Comparison of ENCODE assay signal across 7 mouse cellular contexts in the genomic region with DNA sequence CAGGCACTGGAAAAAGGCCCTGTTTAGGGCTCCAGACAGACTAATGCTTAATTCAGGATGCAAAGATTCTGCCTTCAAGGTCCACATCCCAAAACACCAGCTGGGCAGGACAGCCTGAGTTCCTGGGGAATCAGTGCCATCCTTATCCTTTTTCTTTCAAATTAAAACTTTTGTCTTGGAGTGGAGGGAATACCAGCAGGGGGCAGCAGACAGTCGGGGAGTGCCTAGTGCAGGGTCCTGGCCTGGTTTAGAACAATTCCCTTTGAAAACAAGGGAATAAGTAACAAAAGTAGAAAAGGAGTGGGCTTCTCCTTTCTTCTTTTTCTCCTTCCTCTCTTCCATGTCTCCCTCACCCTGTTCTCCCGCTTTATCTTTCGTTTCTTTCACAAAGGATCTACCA. TPM values are rescaled to one million over a fixed set of nuclear protein-coding genes. Genes with fewer than 3 reads are reported as not detected.
A peak's percentile ranks its signal among the peaks of the same experiment; 100 is the strongest.
DNase-seq lines count a peak whose midpoint lies in the region; ATAC-seq and TF ChIP-seq lines count a peak whose summit lies in the region.

No protein-coding gene starts in this region.

- H3K4me2 ChIP-seq in hindbrain, postnatal 0 days (ENCODE audit: low read depth, low read length): no peak overlapping the region
- no peak overlapping the region for H3K4me2 ChIP-seq in lung, embryonic 16.5 days (ENCODE audit: low read depth, low read length)

- no peak overlapping the region for H3K9ac ChIP-seq in hindbrain, postnatal 0 days (replicated peaks; ENCODE audit: low read length)
- H3K9ac ChIP-seq in lung, embryonic 16.5 days (ENCODE audit: low read length): no peak overlapping the region

- peak; percentile 79 for TF ChIP-seq CTCF in cortical plate, adult 2 months (IDR thresholded peaks at IDR 0.05; ENCODE audit: extremely low read depth, insufficient read depth, low read length)
- peak; percentile 85 for TF ChIP-seq CTCF in hindbrain, postnatal 0 days (IDR thresholded peaks at IDR 0.05; ENCODE audit: low read depth)
- TF ChIP-seq CTCF in spleen, adult 2 months (IDR thresholded peaks at IDR 0.05; ENCODE audit: extremely low read depth, insufficient read depth, insufficient read length, insufficient replicate concordance): peak; percentile 65; the same call in 1 of the 2 replicates

- no peak for ATAC-seq in hindbrain, postnatal 0 days
- peak; percentile 47; the same call in 1 of the 2 replicates for ATAC-seq in lung, embryonic 16.5 days (ENCODE audit: low read depth)

- TF ChIP-seq POLR2A in cortical plate, adult 2 months (IDR thresholded peaks at IDR 0.05; ENCODE audit: extremely low read depth, insufficient read depth, low read length): no peak
- TF ChIP-seq POLR2A in spleen, adult 2 months (IDR thresholded peaks at IDR 0.05; ENCODE audit: low read depth, low read length): no peak

- no peaks in the 10 kb centered on the region for H3K27me3 ChIP-seq in hindbrain, postnatal 0 days (ENCODE audit: insufficient read depth, low read length)
- no peaks in the 10 kb centered on the region for H3K27me3 ChIP-seq in lung, embryonic 16.5 days (ENCODE audit: control insufficient read depth, insufficient read depth, low read depth, low read length)
- no peaks in the 10 kb centered on the region for H3K27me3 ChIP-seq in spleen, adult 2 months (ENCODE audit: control insufficient read depth, insufficient read depth, low read length)

- DNase-seq in ovary, postnatal 10 days (ENCODE audit: low spot score): peak; percentile 72
- DNase-seq in ovary, adult 18-20 months (ENCODE audit: low spot score): no peak
- DNase-seq in adrenal gland, adult 2 months: peak; percentile 75
- peak; percentile 83 for DNase-seq in hindbrain, postnatal 0 days (ENCODE audit: low spot score)
- peak in 1 of 2 experiments; percentile 62 for DNase-seq in spleen, adult 2 months (ENCODE audit: low read depth in 1 of 2, low spot score in 2 of 2)

- no peak overlapping the region for H3K27ac ChIP-seq in cortical plate, adult 2 months (ENCODE audit: insufficient read depth, low read length)
- H3K27ac ChIP-seq in hindbrain, postnatal 0 days: no peak overlapping the region
- H3K27ac ChIP-seq in lung, embryonic 16.5 days (ENCODE audit: low read length): no peak overlapping the region
- no peak overlapping the region for H3K27ac ChIP-seq in spleen, adult 2 months (ENCODE audit: insufficient read depth, low read length)

- H3K4me3 ChIP-seq in cortical plate, adult 2 months (ENCODE audit: insufficient read depth, low read length): no peak overlapping the region
- no peak overlapping the region for H3K4me3 ChIP-seq in hindbrain, postnatal 0 days (ENCODE audit: low read length)
- H3K4me3 ChIP-seq in lung, embryonic 16.5 days (ENCODE audit: low read length): no peak overlapping the region
- H3K4me3 ChIP-seq in spleen, adult 2 months (ENCODE audit: extremely low read depth, insufficient read depth, insufficient read length): no peak overlapping the region

- H3K36me3 ChIP-seq in hindbrain, postnatal 0 days (ENCODE audit: insufficient read depth, low read length): no peaks in the 10 kb centered on the region
- no peaks in the 10 kb centered on the region for H3K36me3 ChIP-seq in lung, embryonic 16.5 days (ENCODE audit: control insufficient read depth, insufficient read depth, low read length)
- no peaks in the 10 kb centered on the region for H3K36me3 ChIP-seq in spleen, adult 2 months (ENCODE audit: control insufficient read depth, insufficient read depth, low read length)

- WGBS in hindbrain, postnatal 0 days: 11% methylated on average over 3 of the region's 3 CpGs
- 12% methylated on average over 3 of the region's 3 CpGs for WGBS in lung, embryonic 16.5 days
- 48% methylated on average over 3 of the region's 3 CpGs for WGBS in spleen, adult 2 months

- H3K9me3 ChIP-seq in hindbrain, postnatal 0 days (ENCODE audit: low read length): no peaks in the 10 kb centered on the region
- H3K9me3 ChIP-seq in lung, embryonic 16.5 days (ENCODE audit: control insufficient read depth, low read length): no peaks in the 10 kb centered on the region

- H3K4me1 ChIP-seq in cortical plate, adult 2 months (ENCODE audit: control insufficient read depth, insufficient read depth, low read length): 0 out of 2 replicates have a peak, but pooled peaks cover 1% of the 10 kb centered on the region
- 0 out of 2 replicates have a peak, but pooled peaks cover 8% of the 10 kb centered on the region for H3K4me1 ChIP-seq in hindbrain, postnatal 0 days (ENCODE audit: insufficient read depth, low read length)
- H3K4me1 ChIP-seq in lung, embryonic 16.5 days (replicated peaks; ENCODE audit: control insufficient read depth, insufficient read depth, low read length): no peaks in the 10 kb centered on the region
- no peaks in the 10 kb centered on the region for H3K4me1 ChIP-seq in spleen, adult 2 months (ENCODE audit: control insufficient read depth, insufficient read depth, insufficient read length)

RNA-seq across cellular contexts. Expression of gene Snta1, which starts 9.2 kb away (rescaled TPM):
- 10 to 100 TPM; 19.9 to 29.6 TPM for total RNA-seq in adrenal gland, adult 2 months (2021)
- 53.6 and 57.1 TPM in 2 replicates for polyA plus RNA-seq in adrenal gland, adult 2 months (2012; rRNA removed)
- polyA plus RNA-seq in cortical plate, adult 2 months (2012; rRNA removed): 36.2 and 37.7 TPM in 2 replicates
- total RNA-seq in hindbrain, postnatal 0 days (2014; rRNA removed): 40.4 and 41.1 TPM in 2 replicates
- polyA plus RNA-seq in hindbrain, postnatal 0 days (2015; fragmentation: Nextera tagmentation; extraction: Ambion mirVana): 20.0 and 20.1 TPM in 2 replicates
- 8.2 and 8.4 TPM in 2 replicates for polyA plus RNA-seq in lung, embryonic 16.5 days (2015; fragmentation: Nextera tagmentation; extraction: Ambion mirVana)
- 11.0 and 12.1 TPM in 2 replicates for polyA plus RNA-seq in spleen, adult 2 months (2012; rRNA removed)

RNA-seq across cellular contexts. Expression of gene Cbfa2t2, which starts 19.2 kb away (rescaled TPM):
- 10 to 100 TPM; 34.5 to 49.1 TPM for total RNA-seq in adrenal gland, adult 2 months (2021)
- 9.6 and 11.3 TPM in 2 replicates for polyA plus RNA-seq in adrenal gland, adult 2 months (2012; rRNA removed)
- 30.4 and 32.9 TPM in 2 replicates for polyA plus RNA-seq in cortical plate, adult 2 months (2012; rRNA removed)
- 48.3 and 51.7 TPM in 2 replicates for total RNA-seq in hindbrain, postnatal 0 days (2014; rRNA removed)
- 31.6 and 33.4 TPM in 2 replicates for polyA plus RNA-seq in hindbrain, postnatal 0 days (2015; fragmentation: Nextera tagmentation; extraction: Ambion mirVana)
- 34.0 and 34.9 TPM in 2 replicates for polyA plus RNA-seq in lung, embryonic 16.5 days (2015; fragmentation: Nextera tagmentation; extraction: Ambion mirVana)
- polyA plus RNA-seq in spleen, adult 2 months (2012; rRNA removed): 5.1 and 7.8 TPM in 2 replicates

RNA-seq across cellular contexts. Expression of gene Cdk5rap1, which starts 44.3 kb away (rescaled TPM):
- 10 to 100 TPM in 1 of 2 experiments, 1 to 10 TPM in 1; 9.7 to 14.4 TPM for total RNA-seq in adrenal gland, adult 2 months (2021)
- polyA plus RNA-seq in adrenal gland, adult 2 months (2012; rRNA removed): 5.9 and 7.1 TPM in 2 replicates
- 14.9 and 17.7 TPM in 2 replicates for polyA plus RNA-seq in cortical plate, adult 2 months (2012; rRNA removed)
- total RNA-seq in hindbrain, postnatal 0 days (2014; rRNA removed): 9.6 and 13.2 TPM in 2 replicates
- polyA plus RNA-seq in hindbrain, postnatal 0 days (2015; fragmentation: Nextera tagmentation; extraction: Ambion mirVana): 5.0 and 6.6 TPM in 2 replicates
- 19.1 and 19.7 TPM in 2 replicates for polyA plus RNA-seq in lung, embryonic 16.5 days (2015; fragmentation: Nextera tagmentation; extraction: Ambion mirVana)
- polyA plus RNA-seq in spleen, adult 2 months (2012; rRNA removed): 6.9 and 8.3 TPM in 2 replicates
